Mouse (Mus musculus) heart, postnatal 0 days (tissue): ENCODE results near the gene Cd70.

Experiments
- CTCF ChIP-seq: IDR thresholded peaks from 2 replicates; pipeline ENCODE4 v1.5.1; 2016; ENCODE audit warnings: antibody characterized with exemption, control low read depth, low read depth
- EP300 ChIP-seq: IDR thresholded peaks from 2 replicates; pipeline ENCODE4 v1.6.1; 2016; ENCODE audit warnings: antibody characterized with exemption, low read depth

GRCm38 (mm10) chr17:57135635-57136034 lies 13.9 kb downstream of the Cd70 start:
- TF ChIP-seq CTCF (no peak), EP300 (no peak)
